In the genomic region with DNA sequence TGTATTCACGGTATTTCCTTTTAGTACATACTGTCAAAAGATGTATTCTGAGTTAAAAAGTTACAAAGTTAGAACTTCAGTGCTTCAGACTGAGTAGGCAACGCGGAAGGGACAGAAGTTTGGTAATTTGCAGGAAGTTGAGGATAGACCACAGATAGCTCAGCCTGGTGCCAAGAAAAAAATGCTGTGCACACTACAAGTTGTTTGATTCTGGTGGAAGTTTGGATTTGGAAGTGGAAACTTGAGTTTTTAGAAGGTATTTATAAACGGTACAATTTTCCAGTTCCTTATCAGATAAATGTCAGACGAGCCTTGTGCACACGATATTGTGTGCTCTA, we compare ENCODE assay signal across 8 mouse cellular contexts. TPM values are rescaled to one million over a fixed set of nuclear protein-coding genes. Genes with fewer than 3 reads are reported as not detected.
DNase-seq lines count a peak whose midpoint lies in the region; ATAC-seq and TF ChIP-seq lines count a peak whose summit lies in the region.

No protein-coding gene starts in this region.

- intact Hi-C loops in heart, postnatal 10 days (cut with DNase I), result loop anchor here (5.0 to 10.0 kb wide), 2 partner anchors 122 to 669 kb away; no protein-coding TSS in a partner anchor
- intact Hi-C loops in left cerebral cortex, postnatal 14 days (cut with DNase I), result loop anchor here (5.0 to 10.0 kb wide), 2 partner anchors 199 to 332 kb away; no protein-coding TSS in a partner anchor

- peak overlapping the region; percentile 79 for H3K4me2 ChIP-seq in heart, embryonic 16.5 days (ENCODE audit: low read depth, low read length)

- peak overlapping the region; percentile 35; the same call in 1 of the 2 replicates for H3K27ac ChIP-seq in heart, embryonic 16.5 days (ENCODE audit: low read length)
- peak overlapping the region; percentile 69 for H3K27ac ChIP-seq in MEL (ENCODE audit: control insufficient read depth, low read depth, low read length)

- TF ChIP-seq RAD21 in MEL (IDR thresholded peaks at IDR 0.05; ENCODE audit: low read depth, low read length), result no peak

- TF ChIP-seq EP300 in MEL (IDR thresholded peaks at IDR 0.05; ENCODE audit: low read depth in 1 of 2, low read length in 2 of 2), result no peak; a peak in 2 of 4 replicates

- DNase-seq in heart, adult 8-10 months (ENCODE audit: low spot score), result no peak
- peak; percentile 80 for DNase-seq in MEL (ENCODE audit: low read depth, low spot score)
- DNase-seq in heart, postnatal 10 days, result peak; percentile 10 to 20
- DNase-seq in testis, postnatal 14 days (ENCODE audit: low spot score), result no peak
- DNase-seq in cerebellum, adult 18-20 months, result no peak
- DNase-seq in left cerebral cortex, postnatal 14 days (ENCODE audit: low spot score in 2 of 2), result no peak

- ATAC-seq in heart, embryonic 16.5 days (replicated peaks; ENCODE audit: extremely low read depth, insufficient read depth, low FRiP score), result no peak
- ATAC-seq in megakaryocyte-erythroid progenitor cell, adult 5-6 weeks (replicated peaks; ENCODE audit: low FRiP score, low TSS enrichment, poor library complexity, severe bottlenecking), result peak; percentile 16; the same call in 1 of the 2 replicates

- peaks cover 38% of the 10 kb centered on the region for H3K79me2 ChIP-seq in MEL (ENCODE audit: control insufficient read depth, insufficient read depth, low read length, poor library complexity)

- whole genome bisulfite sequencing in heart, embryonic 16.5 days, result 3% methylated on average over 6 of the region's 6 CpGs

- no peaks in the 10 kb centered on the region for H3K27me3 ChIP-seq in heart, embryonic 16.5 days (ENCODE audit: control insufficient read depth, insufficient read depth, low read length)
- H3K27me3 ChIP-seq in MEL (ENCODE audit: control insufficient read depth in 1 of 2, insufficient read depth in 2 of 2, low read length in 2 of 2), result no peaks in the 10 kb centered on the region

- no peaks in the 10 kb centered on the region for H3K36me3 ChIP-seq in heart, embryonic 16.5 days (ENCODE audit: control insufficient read depth, insufficient read depth)
- peaks cover 0 to 26% of the 10 kb centered on the region in 2 experiments; a peak in 2 of 4 replicates for H3K36me3 ChIP-seq in MEL (ENCODE audit: control insufficient read depth in 1 of 2, insufficient read depth in 2 of 2, low read length in 2 of 2)

- no peaks in the 10 kb centered on the region for H3K9me3 ChIP-seq in heart, embryonic 16.5 days (replicated peaks; ENCODE audit: control insufficient read depth, low read length)
- H3K9me3 ChIP-seq in MEL (replicated peaks; ENCODE audit: insufficient read depth, low read length), result no peaks in the 10 kb centered on the region

- H3K4me3 ChIP-seq in heart, embryonic 16.5 days (ENCODE audit: low read length), result peak overlapping the region; percentile 94
- H3K4me3 ChIP-seq in MEL (ENCODE audit: control insufficient read depth in 1 of 2, insufficient read depth in 1 of 2, low read depth in 2 of 2, low read length in 2 of 2), result peak overlapping the region; percentile 96 to 100

- TF ChIP-seq POLR2A in MEL (IDR thresholded peaks at IDR 0.05; ENCODE audit: control insufficient read depth in 1 of 2, insufficient read depth in 1 of 2, low read depth in 1 of 2, low read length in 2 of 2, poor library complexity in 1 of 2), result no peak

- H3K4me1 ChIP-seq in heart, embryonic 16.5 days (ENCODE audit: control insufficient read depth, insufficient read depth, low read length), result peaks cover 23% of the 10 kb centered on the region
- peaks cover 16 to 20% of the 10 kb centered on the region in 2 experiments; a peak in 3 of 4 replicates for H3K4me1 ChIP-seq in MEL (ENCODE audit: control insufficient read depth in 1 of 2, insufficient read depth in 2 of 2, low read length in 2 of 2)

- H3K9ac ChIP-seq in heart, embryonic 16.5 days (ENCODE audit: low read length), result peak overlapping the region; percentile 98
- H3K9ac ChIP-seq in MEL (ENCODE audit: control insufficient read depth, low read depth, low read length, poor library complexity, severe bottlenecking), result peak overlapping the region; percentile 99

- no peak for TF ChIP-seq CTCF in MEL (IDR thresholded peaks at IDR 0.05 in 2 of 3, conservative IDR thresholded peaks at IDR 0.05 in 1 of 3; ENCODE audit: control insufficient read depth in 1 of 3, insufficient read depth in 1 of 3, low read depth in 2 of 3, low read length in 3 of 3, poor library complexity in 1 of 3, severe bottlenecking in 1 of 3)

TF ChIP-seq in MEL, 35 proteins besides CTCF, POLR2A, EP300 and RAD21:
- TF ChIP-seq GATA1 (IDR thresholded peaks at IDR 0.05; ENCODE audit: low read depth, low read length) (peak; percentile 52), CHD1 (IDR thresholded peaks at IDR 0.05; ENCODE audit: low read depth, low read length) (no peak), ELF1 (IDR thresholded peaks at IDR 0.05; ENCODE audit: low read depth, low read length) (0 out of 2 replicates have a peak, but pooled peaks have one; percentile 40), MYC (IDR thresholded peaks at IDR 0.05; ENCODE audit: low read depth, low read length) (peak; percentile 37; the same call in 1 of the 2 replicates), KAT2A (conservative IDR thresholded peaks at IDR 0.05; ENCODE audit: low read depth, low read length) (0 out of 2 replicates have a peak, but pooled peaks have one; percentile 1), JUND (IDR thresholded peaks at IDR 0.05; ENCODE audit: low read depth, low read length) (no peak), ZNF384 (IDR thresholded peaks at IDR 0.05; ENCODE audit: low read depth, low read length) (peak; percentile 80), SIN3A (IDR thresholded peaks at IDR 0.05; ENCODE audit: low read length) (peak; percentile 78), RCOR1 (IDR thresholded peaks at IDR 0.05; ENCODE audit: low read depth, low read length) (no peak), TAL1 (IDR thresholded peaks at IDR 0.05; ENCODE audit: low read length) (0 out of 2 replicates have a peak, but pooled peaks have one; percentile 6), ETS1 (IDR thresholded peaks at IDR 0.05; ENCODE audit: low read depth, low read length) (0 out of 2 replicates have a peak, but pooled peaks have one; percentile 11)

RNA-seq across cellular contexts. Expression of gene C1galt1, which starts 1.0 kb away (rescaled TPM):
- 2.6 and 2.9 TPM in 2 replicates for polyA plus RNA-seq in heart, embryonic 16.5 days (2015; fragmentation: Nextera tagmentation; extraction: Ambion mirVana)
- total RNA-seq in heart, adult 8-10 months (2022), result 10 to 100 TPM; 13.2 to 14.7 (median 13.7) TPM
- 14.1 and 14.4 TPM in 2 replicates for total RNA-seq in MEL (2012; rRNA removed)
- 10 to 100 TPM in 1 of 2 experiments, not detected in 1; 13.2 TPM for polyA plus RNA-seq in MEL (2012; ENCODE audit: insufficient read depth in 1 of 2, insufficient read length in 2 of 2, low read depth in 1 of 2, low replicate concordance in 2 of 2, missing spikeins in 1 of 2)
- total RNA-seq in heart, postnatal 10 days (2021), result 10 to 100 TPM; 18.5 to 19.7 TPM
- 50.1 and 56.5 TPM in 2 replicates for total RNA-seq in megakaryocyte-erythroid progenitor cell, adult 5-6 weeks (2014; fragmentation: Nextera tagmentation)
- total RNA-seq in megakaryocyte-erythroid progenitor cell, adult 5-6 weeks (2017), result 51.2 and 57.4 TPM in 2 replicates
- 10 to 100 TPM; 14.6 to 17.2 TPM for total RNA-seq in left cerebral cortex, postnatal 14 days (2021)

Comparison
In these comparisons a context has a peak if more than half of its experiments do, and no peak if none do; other contexts are left out.
1. DNase-seq: peak in MEL (single experiment) and heart, postnatal 10 days (2 of 2); none in heart, adult 8-10 months (single experiment), testis, postnatal 14 days (single experiment), cerebellum, adult 18-20 months (0 of 2) and left cerebral cortex, postnatal 14 days (0 of 2).